Mouse (Mus musculus): ENCODE data around the gene Foxa2.

DNA sequence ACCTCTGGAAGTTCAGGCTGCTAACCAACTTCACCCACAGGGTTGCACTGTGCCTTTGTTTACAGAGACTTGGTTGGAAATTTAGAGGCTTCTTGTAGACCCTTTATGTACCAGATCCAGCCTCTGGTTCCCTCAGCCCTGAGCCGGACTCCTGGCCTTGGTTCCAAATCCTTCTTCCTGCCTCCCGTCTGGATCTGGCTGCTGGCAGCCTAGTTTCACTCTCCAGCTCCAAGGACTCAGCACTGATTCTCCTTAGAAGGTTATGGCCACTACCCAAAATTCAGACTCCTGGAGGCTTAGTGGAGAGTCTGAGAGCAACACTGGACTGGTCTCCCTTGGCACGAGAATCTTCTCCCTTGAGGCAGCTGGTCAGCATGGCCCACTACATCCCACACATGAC, 43.3 kb downstream of the Foxa2 start:
- no peak for TF ChIP-seq CTCF (IDR thresholded peaks at IDR 0.05; ENCODE audit: borderline replicate concordance, insufficient read depth, low read length)
- TF ChIP-seq POLR2A (IDR thresholded peaks at IDR 0.05; ENCODE audit: low read depth, low read length) = no peak
